ENCODE assay signal across 15 mouse cellular contexts in genomic region chr10:56215797-56216196, GRCm38 (mm10).
"Had no signal": no experiment of that assay in that cellular context is flagged by ENCODE, and none has a peak within 500 bp of the region (broad histone marks: within the 10 kb centered on the region; RNA-seq: fewer than 3 reads in every experiment).

No protein-coding gene starts in this region.

- H3K4me1 ChIP-seq: megakaryocyte, embryonic 14.5 days; midbrain, embryonic 13.5 days; midbrain, embryonic 15.5 days; neural tube, embryonic 12.5 days; stomach, embryonic 15.5 days had no signal

- H3K27ac ChIP-seq: midbrain, embryonic 13.5 days; midbrain, embryonic 15.5 days; neural tube, embryonic 12.5 days; stomach, embryonic 15.5 days; stomach, postnatal 0 days had no signal

- H3K9me3 ChIP-seq: megakaryocyte, embryonic 14.5 days; midbrain, embryonic 13.5 days; midbrain, embryonic 15.5 days; neural tube, embryonic 12.5 days; stomach, embryonic 15.5 days had no signal

- H3K9ac ChIP-seq: lung, embryonic 14.5 days; midbrain, embryonic 13.5 days; midbrain, embryonic 15.5 days; neural tube, embryonic 12.5 days; stomach, embryonic 15.5 days had no signal

- H3K36me3 ChIP-seq: midbrain, embryonic 15.5 days; stomach, embryonic 15.5 days had no signal

- DNase-seq: lung, adult 18-20 months; lung, embryonic 14.5 days; lung, postnatal 10 days; lung, postnatal 4 days; right cerebral cortex, postnatal 14 days; thymus, adult 2 months; thymus, postnatal 25 days; thymus, postnatal 4 days had no signal

- ATAC-seq: midbrain, embryonic 13.5 days; midbrain, embryonic 15.5 days had no signal

- H3K4me2 ChIP-seq: lung, embryonic 14.5 days; midbrain, embryonic 11.5 days; midbrain, embryonic 13.5 days; midbrain, embryonic 15.5 days; neural tube, embryonic 12.5 days; stomach, embryonic 15.5 days had no signal

- H3K27me3 ChIP-seq: megakaryocyte, embryonic 14.5 days; midbrain, embryonic 13.5 days; midbrain, embryonic 15.5 days; neural tube, embryonic 12.5 days; stomach, embryonic 15.5 days had no signal

- H3K4me3 ChIP-seq: megakaryocyte, embryonic 14.5 days; midbrain, embryonic 13.5 days; midbrain, embryonic 15.5 days; neural tube, embryonic 12.5 days; stomach, embryonic 15.5 days had no signal
